8 mouse cellular contexts compared by ENCODE assay signal in the genomic region with DNA sequence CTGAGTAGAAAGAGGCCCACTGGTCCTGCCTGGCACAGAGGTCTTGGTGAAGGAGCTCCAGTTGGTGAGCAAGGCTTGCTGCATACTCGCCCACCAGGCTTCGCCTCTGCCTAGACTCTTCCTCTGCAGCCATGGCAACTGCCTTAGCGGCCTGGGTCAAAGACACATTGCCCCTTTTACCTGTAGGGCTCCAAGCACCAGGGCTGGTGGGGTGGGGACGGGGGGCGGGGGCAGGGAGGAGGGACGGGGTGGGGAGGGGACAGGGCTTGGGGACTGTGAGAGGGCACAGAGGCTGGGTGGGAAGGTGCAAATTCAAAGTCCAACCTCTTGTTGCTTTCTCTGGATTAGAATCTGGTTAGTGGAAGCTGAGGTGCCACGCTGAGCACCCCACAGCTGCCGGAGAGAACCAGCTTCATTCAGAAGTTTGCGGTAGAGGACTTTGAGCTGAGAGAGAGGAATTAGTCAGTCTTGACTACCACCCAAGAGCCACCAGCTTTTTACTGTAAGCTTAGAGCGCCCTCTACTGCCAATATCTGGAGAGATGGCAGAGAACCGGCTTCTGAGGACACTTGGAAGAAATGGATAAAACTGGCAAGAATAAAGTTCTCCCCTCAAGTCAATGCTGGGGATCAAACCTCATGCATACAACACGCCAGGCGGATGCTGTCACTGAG. TPM values are rescaled to one million over a fixed set of nuclear protein-coding genes. Genes with fewer than 3 reads are reported as not detected.
DNase-seq lines count a peak whose midpoint lies in the region; ATAC-seq and TF ChIP-seq lines count a peak whose summit lies in the region.

No protein-coding gene starts in this region.

- no peak for ATAC-seq in G1E (ENCODE audit: extremely low read depth, insufficient number of reproducible peaks, low FRiP score, poor library complexity, severe bottlenecking)
- peak; percentile 41; the same call in 1 of the 2 replicates for ATAC-seq in forebrain, embryonic 12.5 days (ENCODE audit: low FRiP score)
- ATAC-seq in liver, postnatal 0 days, result 0 out of 2 replicates have a peak, but pooled peaks have one; percentile 23
- no peak for ATAC-seq in erythroblast, adult 5-6 weeks (replicated peaks; ENCODE audit: low FRiP score, poor library complexity, severe bottlenecking)

- H3K27me3 ChIP-seq in G1E (ENCODE audit: insufficient read depth, low read length), result peaks cover 54% of the 10 kb centered on the region
- peaks cover 13% of the 10 kb centered on the region; the same call in 1 of the 2 replicates for H3K27me3 ChIP-seq in forebrain, embryonic 12.5 days
- peaks cover 4% of the 10 kb centered on the region; the same call in 1 of the 2 replicates for H3K27me3 ChIP-seq in liver, postnatal 0 days (ENCODE audit: insufficient read depth, low read length)

- no peak for TF ChIP-seq EP300 in liver, postnatal 0 days (IDR thresholded peaks at IDR 0.05; ENCODE audit: low read depth)

- intact Hi-C loops in heart, postnatal 14 days (cut with DNase I), result loop anchor here (2.0 to 5.0 kb wide), 3 partner anchors 140 to 350 kb away; no protein-coding TSS in a partner anchor

- 23% methylated on average over 13 of the region's 13 CpGs for WGBS in forebrain, embryonic 12.5 days
- WGBS in liver, postnatal 0 days (ENCODE audit: insufficient replicate concordance), result 18% methylated on average over 13 of the region's 13 CpGs

- H3K9ac ChIP-seq in forebrain, embryonic 12.5 days, result no peak overlapping the region
- no peak overlapping the region for H3K9ac ChIP-seq in liver, postnatal 0 days (replicated peaks)

- peak overlapping the region; percentile 29 for H3K4me2 ChIP-seq in forebrain, embryonic 12.5 days
- H3K4me2 ChIP-seq in liver, postnatal 0 days (ENCODE audit: low read depth, low read length), result no peak overlapping the region

- no peaks in the 10 kb centered on the region for H3K36me3 ChIP-seq in G1E (replicated peaks)
- H3K36me3 ChIP-seq in forebrain, embryonic 12.5 days (replicated peaks), result no peaks in the 10 kb centered on the region
- no peaks in the 10 kb centered on the region for H3K36me3 ChIP-seq in liver, postnatal 0 days (replicated peaks; ENCODE audit: insufficient read depth, low read length)

- H3K4me3 ChIP-seq in G1E (ENCODE audit: low read depth, low read length), result no peak overlapping the region
- H3K4me3 ChIP-seq in forebrain, embryonic 12.5 days (replicated peaks), result peak overlapping the region; percentile 2; the same call in 1 of the 2 replicates
- H3K4me3 ChIP-seq in liver, postnatal 0 days (ENCODE audit: low read depth, low read length), result no peak overlapping the region

- H3K4me1 ChIP-seq in G1E (ENCODE audit: insufficient read depth, low read depth, low read length), result peaks cover 12% of the 10 kb centered on the region; the same call in 1 of the 2 replicates
- peaks cover 5% of the 10 kb centered on the region; the same call in 1 of the 2 replicates for H3K4me1 ChIP-seq in forebrain, embryonic 12.5 days
- no peaks in the 10 kb centered on the region for H3K4me1 ChIP-seq in liver, postnatal 0 days (ENCODE audit: insufficient read depth)

- peak; percentile 30 for DNase-seq in G1E (ENCODE audit: low spot score)
- DNase-seq in brain, embryonic 18.5 days (ENCODE audit: low read depth, low spot score), result peak; percentile 65
- DNase-seq in heart, postnatal 14 days, result peak; percentile 50 to 81
- peak; percentile 74 to 81 for DNase-seq in kidney, postnatal 4 days
- DNase-seq in liver, postnatal 0 days, result peak; percentile 65
- DNase-seq in retina, adult 2 months (ENCODE audit: low read depth, low spot score), result peak; percentile 26

- TF ChIP-seq CTCF in G1E (IDR thresholded peaks at IDR 0.05; ENCODE audit: low read depth, low read length), result no peak; the same call in 1 of the 2 replicates
- TF ChIP-seq CTCF in liver, postnatal 0 days (IDR thresholded peaks at IDR 0.05; ENCODE audit: low read depth), result peak; percentile 78

- H3K27ac ChIP-seq in forebrain, embryonic 12.5 days, result no peak overlapping the region
- no peak overlapping the region for H3K27ac ChIP-seq in liver, postnatal 0 days (ENCODE audit: low read depth)

- no peaks in the 10 kb centered on the region for H3K9me3 ChIP-seq in G1E (replicated peaks)
- no peaks in the 10 kb centered on the region for H3K9me3 ChIP-seq in forebrain, embryonic 12.5 days
- H3K9me3 ChIP-seq in liver, postnatal 0 days (ENCODE audit: low read length), result no peaks in the 10 kb centered on the region

RNA-seq across cellular contexts. Expression of gene Gm32742, which starts 13.1 kb away (rescaled TPM):
- total RNA-seq in G1E (2014; fragmentation: Nextera tagmentation), result 0.10 and 0.15 TPM in 2 replicates
- total RNA-seq in G1E (2017), result 0.06 and 0.11 TPM in 2 replicates
- polyA plus RNA-seq in G1E (2012), result 0.06 and 0.13 TPM in 2 replicates
- 0.03 TPM in 1 of 2 replicates, not detected in the other for polyA plus RNA-seq in forebrain, embryonic 12.5 days (2016; fragmentation: Nextera tagmentation; extraction: Ambion mirVana)
- total RNA-seq in heart, postnatal 14 days (2021), result not detected
- polyA plus RNA-seq in liver, postnatal 0 days (2015; fragmentation: Nextera tagmentation; extraction: Ambion mirVana), result not detected in 2 replicates
- not detected in 2 replicates for total RNA-seq in erythroblast, adult 5-6 weeks (2015; ENCODE audit: low replicate concordance)
- not detected in 2 replicates for total RNA-seq in erythroblast, adult 5-6 weeks (2017; ENCODE audit: low replicate concordance)

RNA-seq across cellular contexts. Expression of gene 4833427G06Rik, which starts 50.3 kb away (rescaled TPM):
- total RNA-seq in G1E (2014; fragmentation: Nextera tagmentation) (1.6 and 1.8 TPM in 2 replicates), G1E (2017) (0.66 TPM in 1 of 2 replicates, not detected in the other)
- 0.09 and 0.11 TPM in 2 replicates for polyA plus RNA-seq in G1E (2012)
- 0.27 TPM in 1 of 2 replicates, not detected in the other for polyA plus RNA-seq in forebrain, embryonic 12.5 days (2016; fragmentation: Nextera tagmentation; extraction: Ambion mirVana)
- total RNA-seq in heart, postnatal 14 days (2021), result not detected
- not detected in 2 replicates for polyA plus RNA-seq in liver, postnatal 0 days (2015; fragmentation: Nextera tagmentation; extraction: Ambion mirVana)
- not detected in 2 replicates for total RNA-seq in erythroblast, adult 5-6 weeks (2015; ENCODE audit: low replicate concordance)
- total RNA-seq in erythroblast, adult 5-6 weeks (2017; ENCODE audit: low replicate concordance), result not detected in 2 replicates

Comparison
In these comparisons a context has a peak if more than half of its experiments do, and no peak if none do; other contexts are left out.
1. ATAC-seq: peak in forebrain, embryonic 12.5 days (single experiment) and liver, postnatal 0 days (single experiment); none in G1E (single experiment) and erythroblast, adult 5-6 weeks (single experiment).
2. DNase-seq: peak in every context shown above with its lines; median percentile 78 in kidney, postnatal 4 days; 66 in heart, postnatal 14 days; 65 in brain, embryonic 18.5 days; 65 in liver, postnatal 0 days; 30 in G1E; 26 in retina, adult 2 months.